Mouse (Mus musculus): ENCODE data around the gene Ascl5.

GRCm38 (mm10) chr1:136018390-136019189 is 32.0 kb upstream of the Ascl5 start:
- peak; percentile 22; the same call in 1 of the 2 replicates for TF ChIP-seq GATA1 (IDR thresholded peaks at IDR 0.05; ENCODE audit: low read length)
- no peak for TF ChIP-seq TAL1 (IDR thresholded peaks at IDR 0.05; ENCODE audit: low read length)

Data from erythroblast, embryonic 14.5 days (primary cell).